Mouse (Mus musculus) urinary bladder, adult 18-20 months (tissue): ENCODE data around the gene Jmjd1c.

Source experiments
- DNase-seq, 2 experiments: peaks; one replicate each; pipeline ENCODE4 v3.0.0; 2022; ENCODE audit warnings: low spot score in 2 of 2, mixed read lengths in 2 of 2

The Jmjd1c gene

GRCm38 (mm10) chr10:67129531-67129930 lies 33.6 kb downstream of the Jmjd1c start:
- peak in 1 of 2 experiments; percentile 36 for DNase-seq

GRCm38 (mm10) chr10:67131709-67132108 lies 35.8 kb downstream of the Jmjd1c start:
- no peak for DNase-seq

GRCm38 (mm10) chr10:67134322-67134721 lies 38.4 kb downstream of the Jmjd1c start:
- no peak for DNase-seq

- DNase-seq = no peak
Observed at GRCm38 (mm10) chr10:67137437-67137836, 41.5 kb downstream of the Jmjd1c start.

DNA sequence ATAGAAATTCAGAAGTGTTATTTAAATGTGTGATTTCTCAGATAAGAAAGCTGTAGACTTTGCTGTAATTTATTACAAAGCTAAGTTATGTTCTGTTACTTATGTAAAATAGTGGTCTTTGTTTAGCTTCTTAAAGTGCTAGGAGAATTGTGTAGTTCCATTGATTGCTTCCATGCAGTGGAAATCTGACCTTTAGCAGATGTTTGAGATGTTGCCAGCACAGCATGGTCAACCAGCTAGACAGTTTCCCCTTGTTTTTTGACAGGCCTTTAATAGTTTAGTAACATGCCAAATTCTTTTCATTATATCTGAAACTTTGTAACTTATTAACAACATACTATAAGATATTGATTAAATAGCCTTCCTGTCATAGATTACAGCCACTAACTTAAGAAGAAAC lies 47.7 kb downstream of the Jmjd1c start:
- no peak for DNase-seq

DNA sequence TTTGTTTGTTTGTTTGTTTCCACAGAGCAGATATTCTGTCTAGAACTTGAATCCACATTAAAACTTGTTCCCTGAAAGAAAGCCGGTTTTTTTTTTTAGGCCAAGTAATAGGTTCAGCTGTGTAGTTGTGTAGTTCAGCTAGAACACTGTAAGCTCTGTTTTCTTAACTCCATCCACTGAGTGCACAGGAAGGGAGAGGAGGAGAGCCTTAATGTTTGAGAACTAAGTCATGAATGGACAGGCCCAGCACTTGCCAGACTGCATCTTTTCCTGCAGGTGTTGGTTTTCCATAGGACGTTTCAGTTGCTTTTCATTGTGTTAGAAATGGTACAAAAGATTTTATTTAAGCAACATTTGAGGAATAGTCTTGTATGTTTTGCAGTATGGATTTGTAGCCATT lies 48.3 kb downstream of the Jmjd1c start:
- no peak for DNase-seq

DNA sequence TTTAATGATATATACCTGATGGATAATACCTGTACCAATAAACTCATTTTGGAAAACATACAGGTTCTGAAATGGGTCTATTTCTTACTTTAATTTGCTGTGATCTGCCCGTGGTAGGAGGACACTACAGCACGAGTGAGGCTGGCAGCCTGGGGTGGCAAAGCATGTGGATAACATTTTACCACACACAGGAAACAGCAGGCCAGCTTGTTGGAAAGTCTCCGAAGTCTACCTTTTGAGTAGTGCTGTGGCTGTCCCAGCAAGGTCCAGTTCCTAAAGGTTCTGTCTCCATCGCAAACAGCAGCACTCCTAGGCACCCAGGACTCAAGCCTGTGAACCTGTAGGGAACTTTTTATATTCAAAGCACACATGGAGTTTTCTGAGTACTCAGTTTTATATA lies 49.7 kb downstream of the Jmjd1c start:
- no peak for DNase-seq

GRCm38 (mm10) chr10:67151766-67152165 lies 55.8 kb downstream of the Jmjd1c start:
- DNase-seq = no peak

- no peak for DNase-seq
Observed at GRCm38 (mm10) chr10:67154647-67155046, 58.7 kb downstream of the Jmjd1c start.

DNA sequence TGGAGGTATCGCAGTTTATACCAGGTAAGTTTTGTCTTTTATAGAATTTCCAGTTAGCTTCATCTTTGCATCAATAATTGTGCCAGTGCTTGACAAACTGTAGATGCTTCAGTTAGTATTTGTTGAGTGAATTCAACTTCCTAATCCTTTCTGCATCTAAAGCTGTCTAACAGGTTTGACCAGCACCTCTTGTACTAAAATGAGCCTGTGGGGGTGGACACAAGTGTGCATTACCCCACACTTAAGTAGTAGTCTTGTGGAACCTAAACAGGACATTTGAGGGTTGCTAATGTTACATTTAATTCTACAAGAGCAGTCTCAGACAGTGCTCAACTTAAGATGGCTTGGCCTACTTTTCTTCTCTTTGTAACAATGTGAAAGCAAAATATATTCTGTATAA lies 78.1 kb downstream of the Jmjd1c start:
- no peak for DNase-seq

DNA sequence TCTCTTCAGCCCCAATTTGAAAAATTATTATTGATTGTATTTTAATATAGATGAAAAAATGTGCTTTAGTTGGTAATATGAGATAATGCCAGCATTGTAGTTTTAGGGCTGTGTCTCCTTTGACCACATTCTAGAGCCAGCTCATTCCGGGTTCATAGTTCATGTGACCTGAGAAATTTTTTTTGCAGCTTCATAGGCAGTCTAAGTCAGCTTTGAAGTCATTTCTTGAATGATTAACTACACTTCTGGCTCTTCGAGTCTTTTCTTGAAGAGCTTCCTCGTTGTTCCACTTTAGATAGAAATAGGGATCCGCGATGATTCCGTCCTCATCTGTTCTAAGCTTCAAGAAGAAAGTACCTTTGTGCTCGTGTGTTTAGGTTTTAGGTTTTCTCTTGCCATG lies 80.1 kb downstream of the Jmjd1c start:
- DNase-seq = no peak

- DNase-seq = no peak
Observed at GRCm38 (mm10) chr10:67176932-67177331, 81.0 kb downstream of the Jmjd1c start.

GRCm38 (mm10) chr10:67177410-67177809 lies 81.5 kb downstream of the Jmjd1c start:
- DNase-seq = no peak

- no peak for DNase-seq
Observed at GRCm38 (mm10) chr10:67180021-67180420, 84.1 kb downstream of the Jmjd1c start.

- DNase-seq = no peak
Observed at GRCm38 (mm10) chr10:67180799-67181198, 84.9 kb downstream of the Jmjd1c start.

GRCm38 (mm10) chr10:67182651-67183050 lies 86.7 kb downstream of the Jmjd1c start:
- no peak for DNase-seq

GRCm38 (mm10) chr10:67183086-67183485 lies 87.2 kb downstream of the Jmjd1c start:
- DNase-seq = no peak

DNA sequence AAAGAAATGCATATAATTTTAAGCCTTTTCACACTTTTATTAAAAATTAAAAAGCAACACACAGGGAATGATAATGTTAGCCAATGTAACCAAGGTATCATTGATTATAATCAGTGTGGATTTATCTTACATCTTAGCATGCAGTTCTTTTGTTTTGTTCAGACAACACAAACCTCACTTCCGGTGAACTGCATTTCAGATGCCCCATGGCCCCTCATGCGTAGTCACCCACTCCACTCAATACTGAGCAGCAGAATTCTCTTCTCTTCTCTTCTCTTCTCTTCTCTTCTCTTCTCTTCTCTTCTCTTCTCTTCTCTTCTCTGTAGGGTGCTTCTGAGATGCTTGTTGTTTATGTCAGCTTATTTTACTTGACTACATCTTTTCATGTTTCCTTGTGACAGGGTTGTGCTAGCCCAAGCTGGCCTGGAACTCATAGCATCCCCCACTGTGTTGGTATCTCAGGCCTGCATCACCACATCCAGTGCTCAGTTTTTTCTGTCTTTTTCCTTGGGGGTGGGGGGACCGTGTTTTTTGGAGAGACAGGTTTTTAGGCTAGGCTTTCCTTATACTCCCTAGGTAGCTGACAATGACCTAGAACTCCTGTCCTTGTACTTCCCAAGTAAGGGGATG lies 88.6 kb downstream of the Jmjd1c start:
- DNase-seq = no peak

DNA sequence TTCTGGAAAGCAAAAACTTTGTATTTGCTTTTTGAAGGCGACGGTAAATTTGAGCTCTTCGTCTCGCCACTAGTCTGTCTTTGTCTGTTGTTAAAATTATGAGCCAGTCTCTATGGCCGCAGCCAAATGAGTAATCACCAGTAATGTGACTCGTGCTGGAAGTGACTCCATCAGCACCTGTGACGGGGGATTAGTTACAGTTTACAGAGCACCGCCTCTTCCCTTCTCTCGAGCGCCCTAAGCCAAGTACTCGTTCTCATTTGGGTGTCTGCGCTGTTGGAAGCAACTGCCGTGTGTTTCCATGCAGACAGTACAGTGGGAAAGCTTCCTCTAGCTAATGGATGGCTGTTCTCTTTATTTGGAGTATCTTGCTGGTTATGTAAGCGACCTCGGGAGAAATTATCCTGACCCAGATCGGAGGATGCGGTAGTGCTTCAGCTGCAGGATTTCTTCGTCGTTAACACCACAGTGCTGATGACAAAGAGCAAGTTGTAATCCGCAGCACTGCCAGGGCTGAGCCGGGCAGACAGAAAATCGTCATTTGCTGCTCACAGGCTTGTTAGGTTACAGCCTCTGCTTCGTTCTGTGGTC lies 89.7 kb downstream of the Jmjd1c start:
- peak; percentile 49 to 65 for DNase-seq

GRCm38 (mm10) chr10:67186489-67186888 lies 90.6 kb downstream of the Jmjd1c start:
- no peak for DNase-seq

GRCm38 (mm10) chr10:67187001-67187453 lies 91.1 kb downstream of the Jmjd1c start:
- no peak for DNase-seq

- DNase-seq = no peak
Observed at GRCm38 (mm10) chr10:67187952-67188351, 92.0 kb downstream of the Jmjd1c start.

DNA sequence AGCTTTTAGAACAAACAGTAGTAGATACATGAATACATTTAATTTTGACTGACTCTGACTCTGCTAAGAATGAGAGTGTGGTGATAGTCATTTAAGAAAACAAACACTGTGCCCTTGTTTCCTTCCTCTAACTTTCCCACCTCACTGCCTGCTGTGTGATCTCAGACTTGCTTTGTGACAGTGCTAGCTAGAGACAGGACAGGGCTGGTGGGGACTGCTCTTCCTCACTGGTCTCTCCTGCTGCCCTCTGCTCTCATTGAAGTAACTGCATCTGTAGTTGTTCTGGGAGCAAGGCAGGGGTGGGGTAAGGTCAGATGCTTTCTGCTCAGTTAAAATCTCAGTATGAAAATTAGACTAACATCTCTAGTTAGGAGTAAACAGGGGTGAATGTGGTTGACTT lies 93.1 kb downstream of the Jmjd1c start:
- no peak for DNase-seq

GRCm38 (mm10) chr10:67190261-67190660 lies 94.3 kb downstream of the Jmjd1c start:
- no peak for DNase-seq
